Mouse (Mus musculus) ES-E14 (cell line): ENCODE measurements around the gene St6galnac3. TPM values are rescaled to one million over a fixed set of nuclear protein-coding genes. Genes with fewer than 3 reads are reported as not detected.
"Not testable (repeated sequence)": the region's sequence is repeated elsewhere in the genome, so short reads cannot be mapped to it uniquely, and the experiment has no call there.

ENCODE experiments used
- DNase-seq: peaks from one replicate; pipeline ENCODE4 v3.0.0-alpha.2; 2013; ENCODE audit warnings: low read depth, low spot score
- H3K27ac ChIP-seq: 2 replicates; pipeline ENCODE4 v1.5.1; 2012; ENCODE audit warnings: low read depth, mild to moderate bottlenecking, low read length, moderate library complexity, mixed read lengths; ENCODE audit not compliant: poor library complexity, insufficient read depth, severe bottlenecking
- H3K36me3 ChIP-seq: 2 replicates; pipeline ENCODE4 v1.6.1; 2012; ENCODE audit warnings: mild to moderate bottlenecking, low read length, moderate library complexity, mixed read lengths; ENCODE audit not compliant: control insufficient read depth, poor library complexity, insufficient read depth, severe bottlenecking
- H3K4me1 ChIP-seq, 2 experiments: fragments of 150-350 bp in 1 of 2; sonication (generic) in 1 of 2; 2 replicates each; pipeline ENCODE4 v1.6.1; 2012; ENCODE audit warnings: low read length in 2 of 2, mild to moderate bottlenecking in 1 of 2, mixed read lengths in 1 of 2; ENCODE audit not compliant: control insufficient read depth in 2 of 2, insufficient read depth in 2 of 2, poor library complexity in 1 of 2
- H3K4me3 ChIP-seq, 2 experiments: fragments of 150-350 bp in 1 of 2; sonication (generic) in 1 of 2; 2 replicates each; pipeline ENCODE4 v1.5.1; 2012; ENCODE audit warnings: low read length in 2 of 2, low read depth in 1 of 2, mild to moderate bottlenecking in 1 of 2, mixed read lengths in 1 of 2; ENCODE audit not compliant: insufficient read depth in 1 of 2, poor library complexity in 1 of 2, severe bottlenecking in 1 of 2
- H3K9ac ChIP-seq: 2 replicates; pipeline ENCODE4 v1.6.1; 2012; ENCODE audit warnings: low read depth, mild to moderate bottlenecking, low read length, mixed read lengths; ENCODE audit not compliant: poor library complexity, insufficient read depth, severe bottlenecking
- H3K9me3 ChIP-seq: fragments of 150-350 bp; sonication (generic); 2 replicates; pipeline ENCODE4 v1.6.1; 2012; ENCODE audit warnings: low read depth, mild to moderate bottlenecking, low read length; ENCODE audit not compliant: control insufficient read depth, insufficient read depth
- CHD2 ChIP-seq: IDR thresholded peaks from 2 replicates; pipeline ENCODE4 v1.6.1; 2014; ENCODE audit warnings: mild to moderate bottlenecking, low read depth, low read length, inconsistent platforms
- HCFC1 ChIP-seq: IDR thresholded peaks from 2 replicates; pipeline ENCODE4 v1.6.1; 2012; ENCODE audit warnings: low read length, inconsistent platforms, borderline replicate concordance; ENCODE audit not compliant: insufficient read depth
- MAFK ChIP-seq: IDR thresholded peaks from 2 replicates; pipeline ENCODE4 v1.6.1; 2014; ENCODE audit warnings: mild to moderate bottlenecking, low read depth, low read length, inconsistent platforms; ENCODE audit not compliant: insufficient read depth
- ZC3H11A ChIP-seq: IDR thresholded peaks from 2 replicates; pipeline ENCODE4 v1.6.1; 2012; ENCODE audit warnings: low read depth, mild to moderate bottlenecking, inconsistent platforms, low read length, borderline replicate concordance
- ZNF384 ChIP-seq: IDR thresholded peaks from 2 replicates; pipeline ENCODE4 v1.6.1; 2012; ENCODE audit warnings: low read depth, low read length, inconsistent platforms
- in situ Hi-C, 2 experiments: fragments of 600-800 bp; cut with MboI; formaldehyde crosslinking; loops; one replicate each; pipeline ENCODE4 v1.15.1; 2025; ENCODE audit warnings: low sequenced_read_pairs in 2 of 2, inconsistent platforms in 1 of 2; ENCODE audit not compliant: unreplicated experiment in 2 of 2
- total RNA-seq: library from RNA; depleted of rRNA; stranded (reverse); fragments of 300-350 nt; gene quantifications from 2 replicates; pipeline ENCODE4 v1.2.3, GENCODE M21; 2012

The St6galnac3 gene
- total RNA-seq, 1 experiment = 3.8 TPM

DNA sequence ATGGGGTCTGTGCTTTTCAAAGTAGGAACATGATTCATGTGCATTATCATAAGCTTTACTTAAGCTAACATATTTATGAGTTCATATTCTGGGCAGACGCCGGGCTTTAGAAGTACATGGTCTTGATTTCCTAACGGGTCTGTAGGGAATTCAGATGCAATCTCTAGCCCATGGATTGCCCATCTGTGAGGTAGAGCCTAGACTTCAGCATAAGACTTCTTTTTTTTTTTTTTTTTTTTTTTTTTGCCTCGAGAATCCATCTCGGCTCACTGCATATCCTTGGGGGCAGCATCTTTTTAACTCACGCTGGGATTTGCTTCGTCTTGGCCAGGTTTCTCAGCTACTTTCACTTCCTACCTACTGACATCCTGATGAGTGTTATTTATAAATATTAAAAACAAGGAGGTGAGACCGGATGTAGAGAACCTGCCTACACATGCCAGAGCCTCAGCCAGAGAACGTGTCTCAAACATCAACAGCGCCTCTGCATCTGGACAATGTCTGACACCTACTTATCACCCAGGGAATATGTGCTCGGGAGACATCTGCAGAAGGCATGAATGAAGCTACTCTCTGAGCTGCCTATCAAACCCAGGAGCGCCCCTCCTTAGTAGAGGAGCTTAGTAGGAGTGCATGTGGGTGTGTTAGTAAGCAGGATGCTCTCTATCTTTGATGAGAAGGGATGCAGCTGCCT, 328.5 kb downstream of the St6galnac3 start:
- Histone ChIP-seq H3K36me3 (no peaks in the 10 kb centered on the region; the same call in 1 of the 2 replicates), H3K27ac (no peak overlapping the region), H3K4me3 (no peak overlapping the region), H3K9ac (no peak overlapping the region), H3K4me1 (no peaks in the 10 kb centered on the region), H3K9me3 (0 out of 2 replicates have a peak, but pooled peaks cover 2% of the 10 kb centered on the region)
- no peak for DNase-seq
- TF ChIP-seq ZNF384 (no peak), ZC3H11A (no peak)
- in situ Hi-C loops = no loop called here

DNA sequence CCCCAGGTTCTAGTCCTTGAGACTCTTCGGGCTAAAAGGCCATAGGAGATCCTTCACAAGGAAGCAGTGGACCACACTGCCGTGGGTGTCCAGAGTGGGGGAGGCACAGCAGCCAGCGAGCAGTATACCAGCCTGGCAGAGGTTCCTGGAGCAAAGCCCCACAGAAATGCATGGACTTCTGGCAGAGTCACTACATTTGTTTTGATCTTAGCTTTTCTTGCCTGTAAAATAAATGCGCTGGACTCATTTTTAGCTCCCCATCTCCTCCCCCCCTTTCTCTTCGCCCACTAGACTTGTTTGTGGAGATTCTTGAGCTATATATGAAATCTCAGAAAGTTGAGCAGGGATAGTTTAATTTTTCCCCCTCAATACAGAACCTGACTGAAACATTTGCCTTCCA, 329.6 kb downstream of the St6galnac3 start:
- TF ChIP-seq CHD2 (no peak), MAFK (no peak), ZC3H11A (no peak), HCFC1 (no peak), ZNF384 (no peak)
- no peak overlapping the region for H3K4me3 ChIP-seq
- H3K9ac ChIP-seq = no peak overlapping the region
- 0 out of 2 replicates have a peak, but pooled peaks cover 2% of the 10 kb centered on the region for H3K9me3 ChIP-seq
- H3K4me1 ChIP-seq = no peaks in the 10 kb centered on the region
- in situ Hi-C loops = no loop called here
- no peak for DNase-seq
- no peaks in the 10 kb centered on the region; the same call in 1 of the 2 replicates for H3K36me3 ChIP-seq
- H3K27ac ChIP-seq = no peak overlapping the region

DNA sequence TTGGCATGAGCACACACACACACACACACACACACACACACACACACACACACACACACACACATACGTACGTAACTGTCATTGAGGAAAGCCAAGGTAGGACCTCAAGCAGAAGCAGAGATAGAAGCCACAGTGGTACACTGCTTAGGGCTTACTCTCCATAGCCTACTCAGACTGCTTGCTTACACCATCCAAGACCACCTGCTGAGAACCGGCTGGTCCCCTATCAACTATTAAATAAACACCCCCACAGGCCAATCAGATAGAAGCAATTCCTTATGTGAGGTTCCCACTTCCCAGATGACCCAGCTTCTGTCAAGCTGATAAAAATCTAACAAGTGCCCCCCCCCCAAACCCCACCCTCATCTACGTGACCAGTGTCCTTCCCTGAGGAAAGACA, 330.2 kb downstream of the St6galnac3 start:
- no peak overlapping the region for H3K27ac ChIP-seq
- no peak for TF ChIP-seq MAFK
- no peak for TF ChIP-seq ZNF384
- TF ChIP-seq ZC3H11A = no peak
- TF ChIP-seq CHD2 = no peak
- no peak for TF ChIP-seq HCFC1
- no peaks in the 10 kb centered on the region; the same call in 1 of the 2 replicates for H3K36me3 ChIP-seq
- H3K4me1 ChIP-seq = no peaks in the 10 kb centered on the region
- no peak overlapping the region for H3K9ac ChIP-seq
- in situ Hi-C loops = no loop called here
- DNase-seq = no peak
- 0 out of 2 replicates have a peak, but pooled peaks cover 2% of the 10 kb centered on the region for H3K9me3 ChIP-seq
- H3K4me3 ChIP-seq = no peak overlapping the region

DNA sequence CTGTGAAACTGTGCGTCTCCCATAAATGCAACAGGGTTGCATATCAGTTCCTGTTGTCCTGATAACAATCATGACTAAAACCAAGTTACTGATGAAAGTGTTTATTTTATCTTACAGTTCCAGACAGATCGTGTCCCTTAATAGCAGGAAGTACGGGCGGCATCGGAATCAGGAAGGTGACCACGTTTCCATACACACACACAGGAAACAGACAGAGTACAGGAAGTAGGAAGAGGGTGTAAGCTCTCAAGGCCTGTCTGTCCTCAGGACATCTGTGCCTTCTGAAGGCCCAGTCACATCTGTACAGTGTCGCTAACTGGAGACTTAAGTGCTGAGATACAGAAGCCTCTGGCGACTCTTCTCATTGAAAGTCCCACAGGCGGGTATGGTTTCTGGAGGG, 330.8 kb downstream of the St6galnac3 start:
- no peaks in the 10 kb centered on the region; the same call in 1 of the 2 replicates for H3K36me3 ChIP-seq
- in situ Hi-C loops = no loop called here
- no peaks in the 10 kb centered on the region for H3K4me1 ChIP-seq
- no peak overlapping the region for H3K9ac ChIP-seq
- TF ChIP-seq MAFK = no peak
- no peak for TF ChIP-seq ZC3H11A
- TF ChIP-seq HCFC1 = no peak
- TF ChIP-seq CHD2 = no peak
- TF ChIP-seq ZNF384 = no peak
- H3K27ac ChIP-seq = no peak overlapping the region
- 0 out of 2 replicates have a peak, but pooled peaks cover 2% of the 10 kb centered on the region for H3K9me3 ChIP-seq
- H3K4me3 ChIP-seq = no peak overlapping the region
- no peak for DNase-seq

DNA sequence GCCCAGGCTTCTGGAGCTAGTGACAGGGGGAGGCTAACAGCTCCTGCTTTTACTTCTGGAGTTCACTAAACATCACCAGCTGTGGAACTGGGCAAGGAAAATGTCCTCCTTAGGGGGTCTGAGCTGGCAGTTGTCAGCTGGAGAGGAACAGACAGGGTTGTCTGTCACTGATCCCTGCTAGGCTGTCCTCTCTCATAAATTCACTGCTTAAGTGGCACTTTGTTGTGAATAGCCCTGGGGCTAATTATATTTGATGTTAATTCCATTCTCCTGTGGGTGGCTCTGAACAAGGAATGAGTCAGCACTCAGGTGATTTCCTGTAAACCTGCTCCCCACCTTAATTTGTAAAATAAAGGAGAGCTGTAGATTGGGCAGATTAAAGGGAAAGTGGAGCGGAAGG, 333.5 kb downstream of the St6galnac3 start:
- H3K4me1 ChIP-seq, in situ Hi-C loops, H3K4me3 ChIP-seq, H3K9ac ChIP-seq, H3K36me3 ChIP-seq, H3K9me3 ChIP-seq, DNase-seq: not testable (repeated sequence)
- TF ChIP-seq MAFK = 0 out of 2 replicates have a peak, but pooled peaks have one; percentile 32
- H3K27ac ChIP-seq = peak overlapping the region; percentile 81; the same call in 1 of the 2 replicates

DNA sequence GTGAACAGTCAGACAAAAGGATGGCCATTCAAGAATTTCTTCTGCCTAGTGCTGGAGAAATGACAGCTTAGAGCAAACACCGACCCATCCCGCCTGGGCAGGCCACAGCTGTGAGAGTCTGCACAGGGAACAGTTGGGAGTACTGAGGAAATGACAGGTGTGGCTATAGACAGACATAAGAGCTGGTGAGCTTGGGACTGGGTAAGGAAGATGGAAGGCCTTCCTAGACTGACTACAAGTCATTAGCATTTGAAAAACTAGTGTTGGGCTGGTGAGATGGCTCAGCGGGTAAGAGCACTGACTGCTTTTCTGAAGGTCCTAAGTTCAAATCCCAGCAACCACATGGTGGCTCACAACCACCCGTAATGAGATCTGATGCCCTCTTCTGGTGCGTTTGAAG, 340.3 kb downstream of the St6galnac3 start:
- DNase-seq, H3K9me3 ChIP-seq, in situ Hi-C loops, H3K4me3 ChIP-seq, H3K4me1 ChIP-seq, H3K27ac ChIP-seq, H3K36me3 ChIP-seq, H3K9ac ChIP-seq: not testable (repeated sequence)
